Mouse (Mus musculus) heart, postnatal 4 days (tissue): ENCODE results near the gene Slc23a3. TPM values are rescaled to one million over a fixed set of nuclear protein-coding genes. Genes with fewer than 3 reads are reported as not detected.

Experiments used
- DNase-seq: peaks from one replicate; pipeline ENCODE4 v3.0.0; 2021
- total RNA-seq, 2 experiments: library from RNA; stranded (reverse); gene quantifications; 2 replicates each; pipeline ENCODE4 v1.2.3; 2021

Slc23a3 gene
- total RNA-seq = 1 to 10 TPM; 1.2 to 1.3 TPM

- no peak for DNase-seq
Measured at GRCm38 (mm10) chr1:75133421-75134207, at the start of gene Slc23a3. Slc23a3 (minus strand) TSS chr1:75133890.

- DNase-seq = no peak
Measured at GRCm38 (mm10) chr1:75182160-75182559, 48.5 kb upstream of the Slc23a3 start.

GRCm38 (mm10) chr1:75181377-75181870, 47.7 kb upstream of the Slc23a3 start:
- DNase-seq = no peak

GRCm38 (mm10) chr1:75180741-75181140, 47.1 kb upstream of the Slc23a3 start:
- no peak for DNase-seq

GRCm38 (mm10) chr1:75180105-75180590, 46.5 kb upstream of the Slc23a3 start, which contains the start of gene Abcb6:
Abcb6 (minus strand) TSS chr1:75180392.
- DNase-seq = peak; percentile 88

GRCm38 (mm10) chr1:75179334-75180104, 45.8 kb upstream of the Slc23a3 start:
- peak; percentile 51 for DNase-seq

GRCm38 (mm10) chr1:75168472-75169464, 35.1 kb upstream of the Slc23a3 start, which contains the start of gene Zfand2b:
Zfand2b (plus strand) TSS chr1:75168646.
- DNase-seq = peak; percentile 98

- DNase-seq = no peak
Measured at GRCm38 (mm10) chr1:75168093-75168471, 34.4 kb upstream of the Slc23a3 start.

GRCm38 (mm10) chr1:75160256-75160617, 26.5 kb upstream of the Slc23a3 start:
- no peak for DNase-seq

GRCm38 (mm10) chr1:75159540-75160255, 26.0 kb upstream of the Slc23a3 start:
- DNase-seq = no peak

- no peak for DNase-seq
Measured at GRCm38 (mm10) chr1:75158990-75159389, 25.3 kb upstream of the Slc23a3 start.

- DNase-seq = no peak
Measured at GRCm38 (mm10) chr1:75155837-75156236, 22.1 kb upstream of the Slc23a3 start.

- no peak for DNase-seq
Measured at GRCm38 (mm10) chr1:75148727-75149126, 15.0 kb upstream of the Slc23a3 start.

GRCm38 (mm10) chr1:75147411-75148135, 13.9 kb upstream of the Slc23a3 start:
- no peak for DNase-seq

GRCm38 (mm10) chr1:75145589-75145988, 11.9 kb upstream of the Slc23a3 start:
- no peak for DNase-seq

- DNase-seq = peak; percentile 97
Measured at GRCm38 (mm10) chr1:75142301-75143261, 8.9 kb upstream of the Slc23a3 start, which contains the start of the genes Cnppd1 and Retreg2. Cnppd1 (minus strand) TSS chr1:75142711. Retreg2 (plus strand) TSS chr1:75142778.

- peak; percentile 76 for DNase-seq
Measured at GRCm38 (mm10) chr1:75141486-75142190, 7.9 kb upstream of the Slc23a3 start.

GRCm38 (mm10) chr1:75140601-75141190, 7.0 kb upstream of the Slc23a3 start:
- DNase-seq = no peak
